Mouse (Mus musculus) liver, embryonic 11.5 days (tissue): ENCODE results near the gene Ppp6r1. TPM values are rescaled to one million over a fixed set of nuclear protein-coding genes. Genes with fewer than 3 reads are reported as not detected.

Experiments
- ATAC-seq: fragments of 200-750 bp; cut with Nextera tagmentation; replicated peaks from 2 replicates; pipeline ENCODE4 v1.8.0; 2017; ENCODE audit warnings: moderate number of reproducible peaks, mild to moderate bottlenecking, moderate TSS enrichment, moderate library complexity; ENCODE audit not compliant: low FRiP score
- DNase-seq: peaks from one replicate; pipeline ENCODE4 v3.0.0-alpha.2; 2017; ENCODE audit warnings: low spot score
- H3K27ac ChIP-seq: fragments of 300-500 bp; sonication (generic); 2 replicates; pipeline ENCODE4 v1.5.1; 2014; ENCODE audit warnings: mild to moderate bottlenecking, low read depth, low read length, control low read depth
- H3K27me3 ChIP-seq: fragments of 300-500 bp; sonication (generic); replicated peaks from 2 replicates; pipeline ENCODE4 v1.6.1; 2014; ENCODE audit warnings: low read length, mixed read lengths; ENCODE audit not compliant: control insufficient read depth, insufficient read depth
- H3K36me3 ChIP-seq: fragments of 300-500 bp; sonication (generic); 2 replicates; pipeline ENCODE4 v1.6.1; 2014; ENCODE audit warnings: mild to moderate bottlenecking, low read length, moderate library complexity, mixed read lengths; ENCODE audit not compliant: control insufficient read depth, insufficient read depth
- H3K4me1 ChIP-seq: fragments of 300-500 bp; sonication (generic); replicated peaks from 2 replicates; pipeline ENCODE4 v1.6.1; 2014; ENCODE audit warnings: low read length, mixed read lengths; ENCODE audit not compliant: control insufficient read depth, insufficient read depth
- H3K4me2 ChIP-seq: fragments of 300-500 bp; sonication (generic); 2 replicates; pipeline ENCODE4 v1.6.1; 2014; ENCODE audit warnings: mild to moderate bottlenecking, control low read depth, moderate library complexity
- H3K4me3 ChIP-seq: fragments of 300-500 bp; sonication (generic); 2 replicates; pipeline ENCODE4 v1.5.1; 2014; ENCODE audit warnings: low read depth, low read length, control low read depth
- H3K9ac ChIP-seq: fragments of 300-500 bp; sonication (generic); 2 replicates; pipeline ENCODE4 v1.6.1; 2014; ENCODE audit warnings: low read depth, low read length, control low read depth
- H3K9me3 ChIP-seq: fragments of 300-500 bp; sonication (generic); 2 replicates; pipeline ENCODE4 v1.6.1; 2016; ENCODE audit warnings: low read length, inconsistent platforms, mixed read lengths; ENCODE audit not compliant: control insufficient read depth
- WGBS: fragments of 180-500 bp; shearing (Covaris S2); extraction: QIAGEN DNeasy Blood & Tissue Kit; methylation state at CpG from one replicate; pipeline ENCODE4 v1.1.7; 2014; 5-methylcytosine and 5-hydroxymethylcytosine counted together
- polyA plus RNA-seq: library from polyadenylated mRNA; unstranded; fragments of >200 nt; fragmentation: Nextera tagmentation; extraction: Ambion mirVana; gene quantifications from 2 replicates; pipeline ENCODE4 v1.2.1, GENCODE M21; 2014

Gene Ppp6r1
- 5.6 and 6.6 TPM in 2 replicates for polyA plus RNA-seq

DNA sequence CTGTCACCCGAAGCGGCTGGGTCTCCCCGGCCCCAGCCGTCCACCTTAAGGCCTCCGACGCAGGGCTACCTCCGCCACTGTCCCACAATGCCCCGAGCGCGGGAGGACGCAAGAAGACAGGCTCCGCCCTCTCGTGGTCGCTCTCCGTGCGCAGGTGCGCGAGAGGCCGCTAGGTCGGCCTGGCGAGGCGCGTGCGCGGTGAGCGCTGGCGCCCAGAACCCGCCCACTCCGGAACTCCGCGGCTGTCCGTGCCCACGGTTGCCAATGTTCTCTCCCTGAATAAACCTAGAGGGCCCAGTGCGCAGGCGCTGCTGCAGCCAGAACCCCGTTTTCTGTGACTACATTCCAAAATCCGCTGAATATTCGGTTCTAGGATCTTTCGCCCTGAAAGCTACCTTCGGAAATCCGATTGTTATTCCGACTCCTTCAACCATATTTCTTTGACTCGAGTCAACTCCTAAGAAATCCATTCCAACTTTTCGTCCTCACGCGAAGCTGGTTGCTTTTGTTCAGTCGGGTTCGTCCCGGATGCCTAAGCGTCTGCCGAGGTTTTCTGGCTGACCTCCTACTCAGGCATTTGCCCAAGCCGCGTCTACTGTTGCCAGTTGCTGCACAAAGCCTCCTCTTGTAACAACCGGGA is at the start of gene Ppp6r1:
Gene Ppp6r1 (minus strand): TSS at position 108 of the 640 bp plus-strand sequence.
- H3K9ac ChIP-seq, result peak within 1 kb of the TSS; percentile 98
- H3K4me1 ChIP-seq, result peaks cover 31% of the 10 kb centered on the region
- ATAC-seq, result peak; percentile 97
- H3K27me3 ChIP-seq, result no peaks in the 10 kb centered on the region
- peaks cover 7% of the 10 kb centered on the region; the same call in 1 of the 2 replicates for H3K36me3 ChIP-seq
- H3K27ac ChIP-seq, result peak within 1 kb of the TSS; percentile 94
- peak within 1 kb of the TSS; percentile 91 for H3K4me3 ChIP-seq
- H3K4me2 ChIP-seq, result peak within 1 kb of the TSS; percentile 89
- WGBS, result under 1% methylated on average over 54 of the region's 54 CpGs
- DNase-seq, result peak; percentile 89
- no peaks in the 10 kb centered on the region for H3K9me3 ChIP-seq

DNA sequence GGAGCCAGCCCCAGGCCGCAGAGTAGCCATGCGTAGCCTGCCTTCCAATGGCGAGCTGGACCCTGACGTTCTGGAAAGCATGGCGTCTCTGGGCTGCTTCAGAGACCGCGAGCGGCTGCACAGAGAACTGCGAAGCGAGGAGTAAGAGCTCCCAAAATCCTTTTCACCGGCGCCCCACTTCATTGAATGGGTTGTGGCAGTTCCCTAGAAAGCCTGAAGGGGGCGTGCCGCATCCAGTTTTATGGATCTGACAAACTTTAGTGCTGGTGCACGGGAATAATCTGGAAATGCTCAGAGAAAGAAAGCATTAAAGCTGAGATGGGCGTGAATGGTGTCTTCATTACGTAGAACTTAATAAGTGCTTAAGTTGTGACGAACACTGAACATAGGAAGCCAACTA is 46.3 kb upstream of the Ppp6r1 start:
- Histone ChIP-seq H3K4me1 (no peaks in the 10 kb centered on the region), H3K4me3 (no peak overlapping the region), H3K36me3 (peaks cover 6% of the 10 kb centered on the region; the same call in 1 of the 2 replicates), H3K27me3 (no peaks in the 10 kb centered on the region), H3K27ac (no peak overlapping the region), H3K9ac (no peak overlapping the region), H3K4me2 (peak overlapping the region; percentile 55), H3K9me3 (no peaks in the 10 kb centered on the region)
- ATAC-seq (peak; percentile 38; the same call in 1 of the 2 replicates), DNase-seq (no peak)
- WGBS, result 39% methylated on average over 18 of the region's 18 CpGs

DNA sequence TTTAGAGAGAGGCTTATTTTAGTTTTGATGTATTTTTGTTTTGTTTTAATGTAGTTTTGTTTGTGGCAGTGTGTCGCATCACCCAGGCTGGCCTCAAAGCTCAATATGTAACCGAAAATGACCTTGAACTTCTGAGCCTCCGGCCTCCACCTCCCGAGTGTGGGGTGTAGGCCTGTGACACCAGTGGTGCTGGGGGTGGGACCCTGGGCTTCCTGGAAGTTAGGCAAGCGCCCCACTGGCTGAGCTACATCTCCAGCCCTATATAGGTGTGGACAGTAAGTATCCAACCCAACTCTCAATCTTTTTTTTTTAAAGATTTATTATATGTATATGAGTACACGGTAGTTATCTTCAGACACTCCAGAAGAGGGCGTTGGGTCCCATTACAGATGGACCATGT is 44.4 kb upstream of the Ppp6r1 start:
- no peak overlapping the region for H3K9ac ChIP-seq
- ATAC-seq (no peak), DNase-seq (no peak)
- no peaks in the 10 kb centered on the region for H3K27me3 ChIP-seq
- no peak overlapping the region for H3K27ac ChIP-seq
- no peak overlapping the region for H3K4me3 ChIP-seq
- H3K4me1 ChIP-seq, result no peaks in the 10 kb centered on the region
- peaks cover 2% of the 10 kb centered on the region; the same call in 1 of the 2 replicates for H3K36me3 ChIP-seq
- no peak overlapping the region for H3K4me2 ChIP-seq
- WGBS, result 87% methylated on average over 7 of the region's 7 CpGs
- H3K9me3 ChIP-seq, result no peaks in the 10 kb centered on the region

DNA sequence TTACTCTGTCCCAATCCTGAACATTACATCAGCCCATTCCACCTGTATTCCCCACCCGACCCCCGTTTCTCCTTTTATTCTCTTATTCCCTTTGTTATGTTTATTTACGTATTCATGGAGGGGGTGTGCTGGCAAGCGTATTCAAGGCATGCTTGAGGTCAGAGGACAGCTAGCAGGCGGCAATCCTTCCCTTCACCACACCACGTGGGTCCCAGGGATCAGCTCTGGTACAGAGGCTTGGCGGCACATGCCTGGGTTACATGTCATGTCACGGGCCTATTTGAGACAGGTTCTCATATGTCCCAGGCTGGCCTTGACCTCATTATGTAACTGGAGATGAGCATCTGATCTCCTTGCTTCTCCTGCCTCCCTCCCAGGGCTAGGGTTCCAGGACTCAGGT is 43.5 kb upstream of the Ppp6r1 start:
- DNase-seq (no peak), ATAC-seq (no peak)
- H3K4me3 ChIP-seq, result no peak overlapping the region
- no peaks in the 10 kb centered on the region for H3K27me3 ChIP-seq
- H3K9ac ChIP-seq, result no peak overlapping the region
- H3K4me1 ChIP-seq, result no peaks in the 10 kb centered on the region
- 77% methylated on average over 8 of the region's 8 CpGs for WGBS
- H3K27ac ChIP-seq, result no peak overlapping the region
- no peak overlapping the region for H3K4me2 ChIP-seq
- no peaks in the 10 kb centered on the region for H3K9me3 ChIP-seq
- peaks cover 2% of the 10 kb centered on the region; the same call in 1 of the 2 replicates for H3K36me3 ChIP-seq

DNA sequence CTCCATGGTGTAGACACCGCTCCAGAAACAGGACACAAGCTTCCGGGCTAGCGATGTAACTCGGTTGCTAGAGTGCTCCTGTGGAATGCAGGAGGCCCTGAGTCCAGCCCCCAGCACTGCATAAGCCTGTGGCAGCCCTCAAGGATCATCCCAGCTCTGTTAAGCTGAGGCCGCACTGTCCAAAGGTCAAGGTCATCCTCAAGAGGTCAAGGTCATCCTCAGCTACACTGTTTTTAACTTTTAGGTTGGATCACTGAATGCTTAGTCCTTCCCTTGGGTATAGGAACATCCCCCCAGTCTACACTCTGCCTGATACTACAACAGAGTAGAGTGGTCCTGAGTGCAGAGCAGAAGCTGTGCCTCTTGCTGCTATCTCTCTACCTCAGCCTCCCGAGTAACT is 34.2 kb upstream of the Ppp6r1 start:
- H3K4me1 ChIP-seq, result peaks cover 11% of the 10 kb centered on the region; the same call in 1 of the 2 replicates
- WGBS, result 81% methylated on average over 6 of the region's 6 CpGs
- H3K27me3 ChIP-seq, result peaks cover 6% of the 10 kb centered on the region; the same call in 1 of the 2 replicates
- ATAC-seq, result no peak
- no peak overlapping the region for H3K4me3 ChIP-seq
- no peak overlapping the region for H3K27ac ChIP-seq
- no peak overlapping the region for H3K9ac ChIP-seq
- H3K4me2 ChIP-seq, result no peak overlapping the region
- DNase-seq, result no peak
- peaks cover 7% of the 10 kb centered on the region; the same call in 1 of the 2 replicates for H3K36me3 ChIP-seq
- H3K9me3 ChIP-seq, result no peaks in the 10 kb centered on the region

DNA sequence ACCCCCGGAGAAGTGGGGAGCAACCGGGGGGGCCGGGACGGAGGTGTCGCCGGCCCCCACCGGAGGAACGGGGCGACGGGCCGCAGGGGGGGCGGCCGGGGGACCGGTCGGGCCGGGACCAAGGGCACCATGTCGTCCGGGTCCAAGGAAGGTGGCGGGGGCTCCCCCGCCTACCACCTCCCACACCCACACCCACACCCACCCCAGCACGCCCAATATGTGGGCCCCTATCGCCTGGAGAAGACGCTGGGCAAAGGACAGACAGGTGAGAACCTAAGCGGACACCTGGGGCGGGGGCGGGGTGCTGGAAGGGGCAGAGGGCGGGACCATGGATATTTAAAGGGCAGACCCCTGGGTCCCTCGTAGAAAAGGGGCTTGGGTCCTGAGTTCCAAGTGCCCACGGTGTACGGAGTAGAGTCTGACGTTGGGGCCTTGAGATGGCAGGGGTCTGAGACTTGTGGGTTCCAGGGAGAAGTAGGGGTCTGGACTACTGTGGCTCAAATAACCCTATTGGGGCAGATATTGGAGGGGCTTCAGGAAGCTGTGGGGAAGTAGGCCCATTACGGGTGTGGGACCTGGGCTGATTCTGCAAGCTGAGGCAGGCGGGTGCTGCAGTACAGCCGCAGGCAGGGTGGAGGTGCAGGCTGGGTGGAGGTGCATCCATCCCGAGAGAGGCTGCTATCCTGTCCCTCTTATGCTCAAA is 32.3 kb upstream of the Ppp6r1 start:
- peak; percentile 37 for ATAC-seq
- Histone ChIP-seq H3K36me3 (peaks cover 7% of the 10 kb centered on the region; the same call in 1 of the 2 replicates), H3K27ac (peak overlapping the region; percentile 74; the same call in 1 of the 2 replicates), H3K4me1 (peaks cover 11% of the 10 kb centered on the region; the same call in 1 of the 2 replicates), H3K27me3 (peaks cover 6% of the 10 kb centered on the region; the same call in 1 of the 2 replicates), H3K9me3 (no peaks in the 10 kb centered on the region), H3K4me2 (peak overlapping the region; percentile 79), H3K4me3 (peak overlapping the region; percentile 69), H3K9ac (peak overlapping the region; percentile 77)
- 13% methylated on average over 30 of the region's 35 CpGs for WGBS
- DNase-seq, result no peak

DNA sequence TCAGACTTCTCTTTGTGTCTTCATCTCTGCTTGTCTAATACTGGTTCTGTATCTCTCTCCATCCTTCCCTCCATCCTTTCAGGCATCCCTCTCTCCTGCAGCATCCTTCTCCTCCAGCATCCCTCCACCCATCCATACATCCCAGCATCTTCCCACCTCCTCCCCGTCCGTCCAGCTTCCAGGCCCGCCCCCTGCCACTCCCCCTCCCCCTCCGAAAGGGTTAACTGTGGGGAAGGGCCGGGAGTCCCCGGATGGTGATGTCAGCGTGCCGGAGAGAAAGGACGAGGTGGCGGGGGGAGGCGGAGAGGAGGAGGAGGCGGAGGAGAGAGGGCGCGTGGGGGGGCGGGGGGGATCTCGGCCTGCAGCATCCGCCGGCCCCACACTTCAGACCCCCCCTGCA is 31.6 kb upstream of the Ppp6r1 start, which contains the start of gene Brsk1:
Gene Brsk1 (plus strand): TSS at position 218 of the 400 bp plus-strand sequence.
- DNase-seq (peak; percentile 80), ATAC-seq (no peak; the same call in 1 of the 2 replicates)
- 4% methylated on average over 15 of the region's 18 CpGs for WGBS
- Histone ChIP-seq H3K36me3 (peaks cover 7% of the 10 kb centered on the region; the same call in 1 of the 2 replicates), H3K27ac (peak within 1 kb of the TSS; percentile 74; the same call in 1 of the 2 replicates), H3K4me3 (peak within 1 kb of the TSS; percentile 69), H3K9ac (peak within 1 kb of the TSS; percentile 77), H3K4me1 (peaks cover 11% of the 10 kb centered on the region; the same call in 1 of the 2 replicates), H3K27me3 (peaks cover 6% of the 10 kb centered on the region; the same call in 1 of the 2 replicates), H3K9me3 (no peaks in the 10 kb centered on the region), H3K4me2 (peak within 1 kb of the TSS; percentile 79)

DNA sequence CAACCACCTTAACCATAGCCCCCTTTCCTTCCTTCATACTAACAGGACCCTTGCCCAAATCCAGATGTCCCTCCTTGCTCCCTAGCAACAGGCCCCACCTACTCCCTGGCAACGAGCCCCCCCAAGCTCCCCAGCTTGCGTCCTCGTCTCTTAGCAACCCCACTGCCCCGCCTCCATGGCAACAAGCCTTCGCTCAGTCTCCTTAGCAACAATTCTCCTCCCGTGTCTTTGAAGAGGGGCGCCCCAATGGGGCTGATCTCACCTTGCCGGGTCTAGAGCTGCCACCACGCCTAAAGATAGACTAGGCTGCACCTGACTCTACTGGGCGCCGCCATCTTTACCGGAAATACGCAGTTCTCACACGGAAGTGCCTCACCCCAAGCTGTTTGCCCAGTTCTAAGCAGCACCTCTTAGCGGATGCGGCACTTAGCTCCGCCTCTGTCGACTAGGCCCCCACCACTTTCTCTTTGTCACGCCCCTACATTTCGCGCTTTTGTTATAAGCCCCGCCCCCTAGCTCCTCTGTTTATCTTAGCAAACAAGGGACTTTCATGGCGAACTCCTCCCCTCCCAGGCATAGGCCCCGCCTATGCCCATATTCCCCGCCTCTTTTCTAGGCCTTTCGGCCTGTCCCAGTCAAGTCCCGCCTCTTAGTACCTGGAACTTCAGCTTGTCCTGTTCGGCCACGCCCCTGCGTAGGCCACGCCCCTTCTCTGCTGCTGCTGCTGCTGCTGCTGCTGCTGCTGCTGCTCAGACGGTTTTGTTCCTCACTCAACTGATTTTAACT is 26.0 kb upstream of the Ppp6r1 start, which contains the start of gene Hspbp1:
Gene Hspbp1 (minus strand): TSS at position 437 of the 786 bp plus-strand sequence.
- peaks cover 9% of the 10 kb centered on the region for H3K36me3 ChIP-seq
- peak within 1 kb of the TSS; percentile 98 for H3K4me2 ChIP-seq
- WGBS, result under 1% methylated on average over 32 of the region's 32 CpGs
- DNase-seq (peak; percentile 95), ATAC-seq (peak; percentile 98)
- H3K27ac ChIP-seq, result peak within 1 kb of the TSS; percentile 79; the same call in 1 of the 2 replicates
- H3K9ac ChIP-seq, result peak within 1 kb of the TSS; percentile 73
- peaks cover 11% of the 10 kb centered on the region for H3K4me1 ChIP-seq
- no peaks in the 10 kb centered on the region for H3K27me3 ChIP-seq
- H3K4me3 ChIP-seq, result peak within 1 kb of the TSS; percentile 89
- H3K9me3 ChIP-seq, result no peaks in the 10 kb centered on the region
